8 mouse cellular contexts compared by ENCODE assay signal in genomic region chr5:142630224-142630623, GRCm38 (mm10). TPM values are rescaled to one million over a fixed set of nuclear protein-coding genes. Genes with fewer than 3 reads are reported as not detected.
DNase-seq lines count a peak whose midpoint lies in the region; ATAC-seq and TF ChIP-seq lines count a peak whose summit lies in the region.

No protein-coding gene starts in this region.

- H3K4me3 ChIP-seq in liver, adult 2 months (ENCODE audit: insufficient read depth, low read depth, low read length), result peak overlapping the region; percentile 99
- peak overlapping the region; percentile 96 for H3K4me3 ChIP-seq in embryonic facial prominence, embryonic 11.5 days (ENCODE audit: low read depth, low read length)
- peak overlapping the region; percentile 92 to 97 for H3K4me3 ChIP-seq in liver, embryonic 14.5 days (ENCODE audit: insufficient read depth in 1 of 2, low read depth in 2 of 2, low read length in 2 of 2)

- no peaks in the 10 kb centered on the region for H3K27me3 ChIP-seq in liver, adult 2 months (ENCODE audit: control insufficient read depth, insufficient read depth, low read length)
- H3K27me3 ChIP-seq in embryonic facial prominence, embryonic 11.5 days (ENCODE audit: control insufficient read depth, insufficient read depth, low read length), result no peaks in the 10 kb centered on the region
- no peaks in the 10 kb centered on the region for H3K27me3 ChIP-seq in liver, embryonic 14.5 days (ENCODE audit: control insufficient read depth, insufficient read depth, low read length)

- TF ChIP-seq CTCF in liver, adult 2 months (IDR thresholded peaks at IDR 0.05; ENCODE audit: low read depth, low read length), result no peak
- TF ChIP-seq CTCF in liver, embryonic 14.5 days (IDR thresholded peaks at IDR 0.05; ENCODE audit: low read depth), result no peak

- H3K36me3 ChIP-seq in liver, adult 2 months (ENCODE audit: control insufficient read depth, insufficient read depth, low read length), result peaks cover 5% of the 10 kb centered on the region
- no peaks in the 10 kb centered on the region for H3K36me3 ChIP-seq in embryonic facial prominence, embryonic 11.5 days (replicated peaks; ENCODE audit: control insufficient read depth, insufficient read depth, low read depth, low read length)
- H3K36me3 ChIP-seq in liver, embryonic 14.5 days (replicated peaks; ENCODE audit: control insufficient read depth, insufficient read depth, low read depth), result peaks cover 30% of the 10 kb centered on the region

- H3K4me1 ChIP-seq in liver, adult 2 months (ENCODE audit: control insufficient read depth, insufficient read depth, low read length), result peaks cover 9% of the 10 kb centered on the region
- no peaks in the 10 kb centered on the region; the same call in 1 of the 2 replicates for H3K4me1 ChIP-seq in embryonic facial prominence, embryonic 11.5 days (ENCODE audit: control insufficient read depth, insufficient read depth, low read length)
- H3K4me1 ChIP-seq in liver, embryonic 14.5 days (replicated peaks; ENCODE audit: control insufficient read depth in 2 of 2, insufficient read depth in 2 of 2, low read length in 1 of 2), result peaks cover 14 to 18% of the 10 kb centered on the region in 2 experiments

- TF ChIP-seq POLR2A in liver, adult 2 months (IDR thresholded peaks at IDR 0.05; ENCODE audit: extremely low read depth, insufficient read depth, low read length), result no peak

- no peak for ATAC-seq in embryonic facial prominence, embryonic 11.5 days (replicated peaks; ENCODE audit: insufficient number of reproducible peaks, low FRiP score, low TSS enrichment, low read depth)
- ATAC-seq in liver, embryonic 14.5 days (ENCODE audit: insufficient read depth), result no peak
- peak; percentile 20; the same call in 1 of the 2 replicates for ATAC-seq in neutrophil, adult 5-6 weeks (ENCODE audit: extremely low read depth, insufficient number of reproducible peaks, low FRiP score, poor library complexity, severe bottlenecking)

- peak overlapping the region; percentile 59 for H3K27ac ChIP-seq in liver, adult 2 months (replicated peaks; ENCODE audit: insufficient read depth, low read depth, low read length)
- no peak overlapping the region for H3K27ac ChIP-seq in embryonic facial prominence, embryonic 11.5 days (replicated peaks; ENCODE audit: low read depth, low read length)
- peak overlapping the region; percentile 82 for H3K27ac ChIP-seq in liver, embryonic 14.5 days

- 7% methylated on average over 6 of the region's 6 CpGs for WGBS in liver, adult 2 months
- 12% methylated on average over 6 of the region's 6 CpGs for WGBS in embryonic facial prominence, embryonic 11.5 days
- WGBS in liver, embryonic 14.5 days (ENCODE audit: insufficient replicate concordance), result 6% methylated on average over 6 of the region's 6 CpGs

- TF ChIP-seq EP300 in liver, embryonic 14.5 days (IDR thresholded peaks at IDR 0.05; ENCODE audit: low read depth), result no peak

- no peaks in the 10 kb centered on the region for H3K9me3 ChIP-seq in embryonic facial prominence, embryonic 11.5 days (replicated peaks; ENCODE audit: control insufficient read depth, low read length)
- H3K9me3 ChIP-seq in liver, embryonic 14.5 days (ENCODE audit: control insufficient read depth, low read length), result no peaks in the 10 kb centered on the region

- peak overlapping the region; percentile 67 for H3K4me2 ChIP-seq in embryonic facial prominence, embryonic 11.5 days (ENCODE audit: low read depth, low read length)
- peak overlapping the region; percentile 79 for H3K4me2 ChIP-seq in liver, embryonic 14.5 days (ENCODE audit: low read depth)

- peak; percentile 72 for DNase-seq in liver, adult 2 months (ENCODE audit: extremely low read depth, low read depth, low spot score)
- no peak for DNase-seq in liver
- DNase-seq in embryonic facial prominence, embryonic 11.5 days (ENCODE audit: low spot score), result no peak
- peak; percentile 13 to 26 for DNase-seq in heart, postnatal 10 days
- DNase-seq in liver, embryonic 14.5 days (ENCODE audit: low read depth in 3 of 3, low spot score in 3 of 3), result peak in 1 of 3 experiments; percentile 28
- DNase-seq in gastrocnemius, postnatal 36 days, result no peak
- DNase-seq in left cerebral cortex, adult 9 months (ENCODE audit: low spot score in 2 of 2), result no peak

- peak overlapping the region; percentile 95 for H3K9ac ChIP-seq in liver, adult 2 months (ENCODE audit: low read depth, low read length)
- peak overlapping the region; percentile 88 for H3K9ac ChIP-seq in embryonic facial prominence, embryonic 11.5 days (replicated peaks; ENCODE audit: low read length)
- peak overlapping the region; percentile 97 for H3K9ac ChIP-seq in liver, embryonic 14.5 days (replicated peaks)

- H3K79me2 ChIP-seq in liver, adult 2 months (ENCODE audit: control insufficient read depth, insufficient read depth, low read length), result peaks cover 37% of the 10 kb centered on the region; the same call in 1 of the 2 replicates

- intact Hi-C loops in heart, postnatal 10 days (cut with DNase I), result no loop called here
- intact Hi-C loops in gastrocnemius, postnatal 36 days (cut with DNase I), result no loop called here

RNA-seq across cellular contexts. Expression of gene Wipi2, which starts 2.7 kb away (rescaled TPM):
- total RNA-seq in liver, adult 2 months (2014; rRNA removed), result 43.9 and 46.5 TPM in 2 replicates
- polyA plus RNA-seq in liver, adult 2 months (2012; rRNA removed), result 35.9 and 39.2 TPM in 2 replicates
- polyA plus RNA-seq in embryonic facial prominence, embryonic 11.5 days (2014; fragmentation: Nextera tagmentation; extraction: Ambion mirVana), result 61.2 and 62.4 TPM in 2 replicates
- total RNA-seq in heart, postnatal 10 days (2021), result 10 to 100 TPM; 39.0 to 39.3 TPM
- 16.0 and 20.5 TPM in 2 replicates for polyA plus RNA-seq in liver, embryonic 14.5 days (2012; rRNA removed)
- polyA plus RNA-seq in liver, embryonic 14.5 days (2014; fragmentation: Nextera tagmentation; extraction: Ambion mirVana), result 28.3 and 34.4 TPM in 2 replicates
- total RNA-seq in neutrophil, adult 5-6 weeks (2017), result 77.5 and 79.1 TPM in 2 replicates
- total RNA-seq in gastrocnemius, postnatal 36 days (2021), result 10 to 100 TPM; 24.9 to 28.8 TPM

RNA-seq across cellular contexts. Expression of gene Mmd2, which starts 21.6 kb away (rescaled TPM):
- 9.8 and 37.1 TPM in 2 replicates for total RNA-seq in liver, adult 2 months (2014; rRNA removed)
- 13.1 and 27.6 TPM in 2 replicates for polyA plus RNA-seq in liver, adult 2 months (2012; rRNA removed)
- polyA plus RNA-seq in embryonic facial prominence, embryonic 11.5 days (2014; fragmentation: Nextera tagmentation; extraction: Ambion mirVana), result 3.9 and 5.5 TPM in 2 replicates
- total RNA-seq in heart, postnatal 10 days (2021), result 1 to 10 TPM in 1 of 2 experiments, under 1 TPM in 1; 0.82 to 3.3 TPM
- polyA plus RNA-seq in liver, embryonic 14.5 days (2012; rRNA removed), result 6.0 and 6.7 TPM in 2 replicates
- polyA plus RNA-seq in liver, embryonic 14.5 days (2014; fragmentation: Nextera tagmentation; extraction: Ambion mirVana), result 15.5 and 16.9 TPM in 2 replicates
- total RNA-seq in neutrophil, adult 5-6 weeks (2017), result not detected in 2 replicates
- total RNA-seq in gastrocnemius, postnatal 36 days (2021), result not detected

Comparison
In these comparisons a context has a peak if more than half of its experiments do, and no peak if none do; other contexts are left out.
1. DNase-seq: peak in liver, adult 2 months (single experiment) and heart, postnatal 10 days (2 of 2); none in liver (single experiment), embryonic facial prominence, embryonic 11.5 days (single experiment), gastrocnemius, postnatal 36 days (0 of 2) and left cerebral cortex, adult 9 months (0 of 2).
2. Peak in every context shown above with its lines, with median percentiles within 50 percentile points of each other: H3K4me3 ChIP-seq and H3K9ac ChIP-seq.